Mouse (Mus musculus) hindlimb bud, embryonic 11.5 days (tissue): Measurements from ENCODE around the gene Zfp457.
"Not testable (repeated sequence)": the region's sequence is repeated elsewhere in the genome, so short reads cannot be mapped to it uniquely, and the experiment has no call there.

Source experiments
- DNase-seq: peaks from one replicate; pipeline ENCODE4 v3.0.0-alpha.2; 2012; ENCODE audit warnings: low read depth, low spot score; ENCODE audit errors: extremely low spot score

Zfp457 gene

GRCm38 (mm10) chr13:67305822-67306672 lies at the start of gene Zfp457:
Gene Zfp457, minus strand, starts transcription at chr13:67306485.
- peak; percentile 89 for DNase-seq

DNA sequence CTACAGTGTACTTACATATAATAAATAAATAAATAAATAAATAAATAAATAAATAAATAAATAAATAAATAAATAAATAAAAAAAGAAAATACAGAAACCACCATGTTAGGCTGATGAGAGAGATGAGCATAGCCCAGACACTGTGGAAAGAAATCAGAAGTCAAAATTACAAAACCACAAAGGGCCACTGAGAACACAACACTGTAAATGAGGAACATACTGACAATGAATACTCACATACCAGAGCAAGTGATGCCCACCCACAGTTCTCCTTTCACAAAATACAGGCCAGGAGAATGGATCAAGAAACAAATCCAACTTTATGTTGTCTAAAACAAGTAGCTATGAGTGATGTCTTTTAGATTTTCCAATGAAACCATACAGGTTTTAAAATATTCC lies 45.6 kb upstream of the Zfp457 start:
- DNase-seq, result no peak

DNA sequence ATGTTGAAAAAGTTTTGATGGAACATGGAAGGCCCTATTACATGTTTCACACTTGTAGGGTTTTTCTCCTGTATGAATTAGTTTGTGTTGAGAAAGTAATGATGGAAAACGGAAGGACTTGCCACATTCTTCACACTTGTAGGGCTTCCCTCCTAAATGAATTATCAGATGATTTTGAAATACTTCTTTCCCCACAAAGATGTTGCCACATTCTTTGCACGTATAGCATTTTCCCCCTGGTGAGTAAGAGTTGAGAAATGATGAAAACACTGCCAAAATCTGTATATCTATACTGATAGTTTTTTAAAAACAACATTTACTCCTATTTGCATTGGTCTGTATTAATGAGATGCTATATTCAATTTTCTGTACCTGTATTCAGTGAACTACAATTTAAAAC lies 37.1 kb upstream of the Zfp457 start:
- no peak for DNase-seq

- DNase-seq, result peak; percentile 0
These were observed 26.6 kb upstream of the Zfp457 start for GRCm38 (mm10) chr13:67332877-67333276.

GRCm38 (mm10) chr13:67332019-67332724 lies 25.9 kb upstream of the Zfp457 start, which contains the start of gene Zfp595:
Gene Zfp595, minus strand, starts transcription at chr13:67332570.
- peak; percentile 67 for DNase-seq

DNA sequence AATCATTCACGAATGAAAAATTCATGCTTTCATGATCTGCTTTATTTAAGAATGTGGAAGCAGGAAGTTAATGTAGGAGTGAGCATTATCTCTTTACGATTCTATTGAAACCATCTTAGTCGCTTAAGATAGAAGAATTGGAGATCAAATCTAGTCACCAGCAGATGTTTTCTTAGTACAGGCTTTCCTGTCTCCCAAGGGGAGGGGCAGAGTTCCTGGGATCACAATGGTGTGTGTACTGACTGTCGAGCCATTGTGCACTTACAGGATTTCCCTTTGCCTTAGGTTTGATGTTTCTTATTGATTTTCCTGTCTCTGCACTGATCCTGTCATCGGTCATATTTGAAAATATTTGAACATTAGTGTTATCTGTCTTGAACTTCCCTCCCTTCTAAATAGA lies 433 bp upstream of the Zfp457 start:
- DNase-seq, result no peak

- DNase-seq, result peak; percentile 35
These were observed 28.0 kb downstream of the Zfp457 start, which contains the start of gene Zfp458 for GRCm38 (mm10) chr13:67278314-67278713. Gene Zfp458, minus strand, starts transcription at chr13:67278466.

DNA sequence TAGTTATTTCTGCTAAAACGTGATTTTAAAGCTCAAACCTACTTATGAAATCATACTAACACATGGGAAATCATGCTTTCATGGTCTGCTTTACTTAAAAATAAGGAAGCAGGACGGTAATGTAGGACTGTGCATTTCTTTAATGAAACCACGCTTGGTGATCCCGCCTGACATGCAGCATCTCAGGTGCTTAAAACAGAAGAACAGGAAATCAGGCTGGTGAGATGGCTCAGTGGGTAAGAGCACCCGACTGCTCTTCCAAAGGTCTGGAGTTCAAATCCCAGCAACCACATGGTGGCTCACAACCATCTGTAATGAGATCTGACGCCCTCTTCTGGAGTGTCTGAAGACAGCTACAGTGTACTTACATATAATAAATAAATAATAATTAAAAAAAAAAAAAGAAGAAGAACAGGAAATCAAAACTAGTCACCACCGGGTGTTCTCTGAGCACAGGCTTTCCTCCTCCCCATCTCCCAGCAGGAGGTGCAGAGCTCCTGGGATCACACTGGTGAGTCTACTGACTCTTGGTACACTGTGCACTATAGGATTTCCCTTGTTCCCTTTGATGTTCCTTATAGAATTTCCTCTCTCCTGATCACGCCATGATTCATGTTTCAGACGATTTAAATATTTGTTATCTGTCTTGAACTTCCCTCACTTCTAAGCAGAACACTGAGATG lies 36.8 kb downstream of the Zfp457 start:
- not testable (repeated sequence) for DNase-seq

GRCm38 (mm10) chr13:67268568-67269369 lies 37.5 kb downstream of the Zfp457 start:
- peak; percentile 46 for DNase-seq
